Mouse (Mus musculus) Muller cell, postnatal 12 days (primary cell): Measurements from ENCODE around the gene Misp.
A peak's percentile ranks its signal among the peaks of the same experiment; 100 is the strongest.

Experiments
- DNase-seq: peaks from one replicate; pipeline ENCODE4 v3.0.0-alpha.2; 2015; ENCODE audit errors: inconsistent ontology term

The Misp gene

DNA sequence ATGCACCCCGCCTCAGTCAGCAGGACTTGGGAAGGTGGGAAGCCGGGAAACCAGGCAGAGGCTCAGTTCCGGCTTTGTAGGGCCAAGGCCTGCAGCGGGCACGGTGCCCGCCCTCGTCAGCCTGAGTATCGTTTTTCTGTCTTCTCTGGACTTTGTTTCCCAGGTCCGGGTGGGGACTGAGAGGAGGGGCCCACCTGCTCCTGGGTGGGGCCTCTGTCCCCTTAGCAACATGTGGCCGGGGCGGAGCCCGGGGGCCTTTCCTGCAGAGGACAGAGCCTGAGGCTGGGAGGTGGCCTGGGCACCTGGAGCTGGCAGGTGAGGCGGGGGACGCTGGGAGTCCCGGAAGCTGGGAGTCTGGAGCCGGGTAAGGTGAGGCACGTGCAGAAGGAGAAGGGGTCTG lies 1.6 kb downstream of the Misp start:
- DNase-seq = no peak

GRCm38 (mm10) chr10:79823011-79823410 lies 2.2 kb downstream of the Misp start:
- no peak for DNase-seq

GRCm38 (mm10) chr10:79824413-79824812 lies 3.6 kb downstream of the Misp start:
- no peak for DNase-seq

DNA sequence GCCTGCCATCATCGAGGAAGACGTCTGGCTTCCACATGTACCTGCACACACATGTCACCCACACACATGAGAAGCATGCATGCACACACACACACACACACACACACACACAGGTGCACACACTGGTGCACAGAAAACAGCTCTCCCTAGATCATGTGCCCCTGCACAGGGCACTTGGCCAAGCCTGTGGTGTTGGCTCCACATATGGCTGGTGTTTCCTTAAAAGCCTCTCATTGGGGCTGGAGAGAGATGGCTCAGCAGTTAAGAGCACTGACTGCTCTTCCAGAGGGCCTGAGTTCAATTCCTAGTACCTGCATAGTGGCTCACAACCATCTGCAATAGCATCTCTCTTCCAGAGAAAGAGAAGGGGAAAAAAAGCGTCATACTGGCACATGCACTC lies 10.8 kb downstream of the Misp start:
- DNase-seq = no peak

- no peak for DNase-seq
Observed at GRCm38 (mm10) chr10:79832026-79832785, 11.4 kb downstream of the Misp start.

GRCm38 (mm10) chr10:79832786-79833181 lies 12.0 kb downstream of the Misp start:
- DNase-seq = no peak

GRCm38 (mm10) chr10:79834769-79835398 lies 14.1 kb downstream of the Misp start:
- DNase-seq = peak; percentile 63

DNA sequence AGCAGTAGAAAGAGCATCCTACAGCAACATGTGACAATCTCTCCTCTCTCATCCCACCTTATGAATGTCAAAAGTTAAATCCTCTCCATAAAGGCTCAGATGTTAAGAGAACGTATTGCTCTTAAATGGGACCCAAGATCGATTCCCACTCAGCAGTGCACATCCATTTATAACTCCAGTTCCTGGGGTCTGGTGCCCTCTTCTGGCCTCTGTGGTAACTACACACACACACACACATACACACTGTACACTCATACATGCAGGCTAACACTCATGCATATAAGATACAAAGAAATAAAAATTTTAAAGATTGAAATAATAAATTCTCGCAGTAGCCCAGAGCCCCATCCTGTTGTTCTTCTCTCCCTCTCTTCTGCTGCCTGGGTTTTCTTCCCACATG lies 16.1 kb downstream of the Misp start:
- no peak for DNase-seq

DNA sequence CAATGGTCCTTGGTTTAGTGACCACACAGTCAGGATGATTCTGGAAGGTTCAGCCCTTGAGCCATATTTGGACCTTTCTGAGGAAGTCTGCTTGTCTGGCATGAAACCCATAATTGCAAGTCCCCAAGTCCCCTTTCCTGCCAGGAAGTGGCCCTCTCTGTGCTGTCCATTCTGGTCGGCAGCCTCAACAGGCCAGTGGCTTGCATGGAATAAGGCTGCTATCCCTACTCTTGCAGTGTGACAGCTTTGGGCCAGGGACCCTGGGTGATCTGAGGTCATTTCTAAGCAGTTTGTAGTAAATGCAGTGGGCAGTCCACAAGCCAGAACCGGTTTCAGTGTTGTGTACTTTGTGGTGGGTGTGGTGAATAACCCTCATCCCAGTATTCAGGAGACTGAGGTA lies 17.4 kb downstream of the Misp start:
- no peak for DNase-seq

DNA sequence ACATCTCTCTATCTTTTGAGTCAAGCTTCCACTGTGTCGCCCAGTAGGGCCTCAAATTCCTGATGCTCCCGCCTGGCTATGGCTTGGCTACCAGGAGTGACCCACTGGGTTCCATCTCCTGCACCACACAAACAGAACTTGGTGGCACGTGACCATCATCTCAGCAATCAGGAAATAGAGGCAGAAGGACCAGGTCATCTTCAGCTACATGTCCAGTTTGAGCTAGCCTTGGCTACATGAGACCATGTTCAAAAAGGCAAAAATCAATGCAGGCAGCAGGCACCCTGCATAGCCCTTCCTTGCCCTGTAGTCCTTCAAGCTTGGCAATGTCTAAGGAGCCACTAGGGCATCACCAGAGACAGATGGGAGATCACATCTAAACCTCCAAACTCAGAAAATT lies 19.3 kb downstream of the Misp start:
- no peak for DNase-seq

DNA sequence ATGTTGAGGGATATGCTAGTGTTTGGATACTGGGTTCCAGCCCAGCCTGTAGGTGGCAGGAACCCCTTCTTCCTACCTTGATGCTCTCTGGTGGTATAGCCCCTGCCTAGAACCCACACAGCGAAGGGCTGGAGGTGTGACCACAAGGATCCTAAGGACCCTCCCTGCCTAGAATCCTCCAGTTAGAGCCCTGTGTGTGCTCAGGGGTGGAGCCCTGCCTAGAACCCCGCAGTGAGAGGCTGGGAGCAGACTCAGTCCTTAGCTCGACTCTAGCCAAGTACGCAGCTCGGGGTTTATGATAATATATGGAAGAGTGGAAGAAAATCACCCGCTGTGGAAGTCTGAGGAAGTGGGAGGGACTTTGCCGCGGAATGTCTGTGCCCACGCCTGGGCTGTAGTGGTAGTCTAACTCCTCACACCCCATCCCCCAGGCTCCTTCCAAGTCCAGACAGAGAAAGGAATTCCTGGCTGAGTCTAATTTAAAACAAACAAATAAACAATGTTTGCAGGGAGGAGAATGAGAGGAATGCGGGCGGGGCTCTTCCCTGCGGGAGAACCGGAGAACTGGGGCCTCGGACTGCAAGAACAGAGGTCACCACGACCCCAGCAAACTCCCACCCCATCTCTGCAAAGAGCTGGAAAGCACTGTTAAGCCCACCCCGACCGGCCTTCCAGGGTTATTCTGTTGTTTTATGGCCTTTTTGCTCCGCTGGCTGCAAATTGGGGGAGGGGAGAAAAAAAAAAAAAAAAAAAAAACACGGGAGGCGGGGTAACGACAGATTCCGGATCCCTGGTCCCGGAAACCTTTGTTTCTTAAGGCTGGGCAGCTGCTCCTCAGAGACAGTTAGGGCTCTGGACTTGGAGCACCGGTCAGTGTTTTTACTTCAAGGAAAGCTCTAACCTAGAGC lies 20.1 kb downstream of the Misp start:
- peak; percentile 94 for DNase-seq

DNA sequence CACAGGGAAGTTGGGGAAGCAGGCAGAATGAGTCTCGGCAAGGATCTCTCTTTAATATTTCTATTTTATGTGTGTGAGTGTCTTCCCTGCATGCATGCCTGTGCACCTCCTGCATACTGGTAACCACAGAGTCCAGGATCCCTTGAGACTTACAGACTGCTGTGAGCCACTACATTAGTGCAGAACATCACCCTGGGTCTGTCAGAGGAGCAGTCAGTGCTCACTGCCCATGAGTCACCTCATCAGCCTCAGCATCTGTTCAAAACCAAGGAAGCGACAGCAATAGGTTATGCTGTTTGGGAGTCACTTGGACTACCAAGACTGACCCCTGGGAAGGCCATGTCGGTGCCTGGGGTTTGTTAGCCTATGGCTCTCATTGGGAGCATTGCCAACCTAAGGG lies 21.5 kb downstream of the Misp start:
- peak; percentile 43 for DNase-seq

DNA sequence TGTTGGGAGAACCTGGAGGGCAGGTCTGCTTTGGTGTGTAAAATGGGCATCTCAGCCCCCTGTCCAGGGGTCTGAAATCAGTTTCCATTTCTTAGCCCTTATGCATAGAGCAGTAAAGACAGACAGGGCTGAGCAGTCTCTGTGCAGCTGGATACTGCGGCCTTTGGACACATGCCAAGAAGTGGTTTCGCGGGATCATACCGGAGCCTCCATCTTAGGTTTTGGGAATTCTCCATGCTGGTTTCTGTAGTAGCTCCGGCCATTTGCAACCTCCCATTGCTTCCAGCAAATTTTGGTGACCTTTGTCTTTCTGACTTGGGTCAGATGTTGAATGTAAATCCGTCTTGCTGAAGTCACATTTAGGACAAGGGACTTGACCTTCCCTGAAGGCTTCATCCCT lies 22.7 kb downstream of the Misp start:
- no peak for DNase-seq

- no peak for DNase-seq
Observed at GRCm38 (mm10) chr10:79846553-79846952, 25.8 kb downstream of the Misp start.

- DNase-seq = no peak
Observed at GRCm38 (mm10) chr10:79849941-79850628, 29.3 kb downstream of the Misp start.

- DNase-seq = no peak
Observed at GRCm38 (mm10) chr10:79851653-79852052, 30.9 kb downstream of the Misp start.

DNA sequence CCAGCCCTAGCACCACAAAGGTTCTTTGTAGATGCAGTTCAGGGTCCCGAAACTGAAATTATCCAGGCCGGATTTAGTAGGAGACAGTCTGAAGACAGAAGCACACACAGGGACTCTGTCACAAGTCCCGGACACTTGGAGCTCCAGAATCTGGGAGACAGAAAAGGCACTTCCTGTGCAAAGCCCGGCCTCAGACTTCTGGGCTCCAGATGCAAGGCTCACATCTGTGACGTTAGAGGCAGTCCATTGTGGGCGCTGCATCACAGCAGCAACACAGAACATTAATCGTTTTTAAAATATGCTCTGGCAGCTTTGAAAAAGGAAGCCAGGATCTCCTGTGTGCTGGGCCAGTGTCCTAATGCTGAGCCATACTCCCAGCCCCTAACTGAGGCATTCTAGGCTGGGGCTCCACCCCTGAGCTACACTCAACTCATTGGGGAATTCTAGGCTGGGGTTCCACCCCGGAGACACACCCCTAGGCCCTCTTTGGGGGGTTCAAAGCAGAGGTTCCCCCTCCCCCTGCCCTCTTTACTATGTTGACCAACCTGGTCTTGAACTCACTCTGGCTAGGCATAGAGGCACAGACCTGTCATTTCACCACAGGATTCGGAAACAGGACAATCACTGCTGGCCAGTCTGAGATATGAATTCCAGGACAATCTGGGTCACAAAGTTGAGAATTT lies 31.5 kb downstream of the Misp start:
- DNase-seq = no peak

GRCm38 (mm10) chr10:79852827-79853226 lies 32.0 kb downstream of the Misp start:
- DNase-seq = no peak

DNA sequence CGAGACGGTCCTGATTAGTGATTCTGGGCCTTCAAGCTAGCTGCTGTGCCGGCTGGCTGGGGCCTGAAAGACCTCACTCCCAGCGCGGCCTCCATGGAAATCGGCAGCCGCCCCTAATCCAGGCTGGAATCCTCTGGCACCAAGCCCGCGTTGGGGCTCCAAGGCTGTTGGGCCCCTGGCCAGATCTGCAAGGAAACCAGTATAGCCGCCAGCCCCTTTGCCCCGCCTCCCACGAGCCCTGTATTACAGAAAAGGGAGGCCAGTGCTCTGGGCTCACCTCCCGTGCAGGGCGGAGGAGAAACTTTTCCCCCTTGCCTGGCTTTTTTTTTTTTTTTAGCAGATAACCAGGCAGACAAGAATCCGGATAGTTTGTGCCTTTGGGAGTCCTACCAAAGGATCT lies 32.6 kb downstream of the Misp start:
- peak; percentile 98 for DNase-seq

- peak; percentile 100 for DNase-seq
Observed at GRCm38 (mm10) chr10:79853860-79854795, 33.3 kb downstream of the Misp start, which contains the start of gene Ptbp1. Gene Ptbp1, plus strand, starts transcription at chr10:79854427.
